Mouse (Mus musculus) layer of hippocampus, adult 6 months (tissue): Measurements from ENCODE around the gene Kat2b. TPM values are rescaled to one million over a fixed set of nuclear protein-coding genes. Genes with fewer than 3 reads are reported as not detected.

Source experiments
- long read RNA-seq, 2 experiments: library from polyadenylated mRNA; unstranded; transcript quantifications; one replicate each; pipeline ENCODE4 v2.0.0; 2019 to 2020
- polyA plus RNA-seq: library from polyadenylated mRNA; unstranded; fragments of <200 nt; fragmentation: Nextera tagmentation; gene quantifications from 2 replicates; pipeline ENCODE4 v1.2.3, GENCODE M21; 2021

The Kat2b gene
- polyA plus RNA-seq: 1.9 and 2.5 TPM in 2 replicates
- long read RNA-seq, experiment 1, partial matches to known transcripts: 3 of 8 reads
- long read RNA-seq, experiment 1, other reads (novel, unspliced or antisense): 5 of 8 reads
- long read RNA-seq, experiment 2, full-length matches to known transcripts: 9 of 20 reads
- long read RNA-seq, experiment 2, partial matches to known transcripts: 7 of 20 reads
- long read RNA-seq, experiment 2, other reads (novel, unspliced or antisense): 4 of 20 reads

DNA sequence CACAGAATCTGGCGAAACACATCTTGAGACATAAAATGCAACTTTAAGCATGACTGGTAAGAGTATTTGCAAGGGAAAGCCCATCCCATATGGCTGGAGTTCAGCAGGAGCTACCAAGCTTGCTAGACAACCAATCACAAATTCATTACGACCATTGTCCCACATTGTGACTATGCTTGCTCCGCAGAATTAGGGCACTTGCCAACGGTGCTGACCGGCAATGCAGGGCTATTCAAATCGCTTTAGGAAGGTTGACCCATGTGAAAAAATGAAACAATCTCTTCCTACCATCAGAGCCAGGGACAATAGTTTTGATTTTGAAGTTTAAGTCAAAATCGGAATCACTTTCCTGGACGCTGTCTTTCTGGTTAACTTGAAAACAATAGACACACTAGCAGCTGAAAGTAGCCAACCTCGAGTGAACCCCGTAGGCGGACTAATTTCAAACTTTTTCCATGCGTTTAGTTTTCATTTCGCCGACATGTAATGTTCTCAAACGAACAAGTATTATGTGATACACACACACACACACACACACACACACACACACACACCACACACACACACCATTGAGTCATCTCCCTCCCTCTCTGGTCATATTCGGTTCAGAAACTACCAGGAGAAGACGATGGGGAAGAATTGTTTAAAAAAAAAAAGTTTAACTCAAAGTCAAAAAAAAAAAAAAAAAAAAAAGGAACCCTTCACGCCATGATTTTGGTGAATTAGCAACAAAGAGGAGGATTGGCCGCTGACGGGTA, at the start of gene Kat2b:
Gene Kat2b, plus strand, starts transcription at position 701 of the 758 bp plus-strand sequence.

GRCm38 (mm10) chr17:53539351-53539750, 27.3 kb upstream of the Kat2b start, which contains the start of gene Pp2d1:
Gene Pp2d1 (minus strand): TSS chr17:53539451.

DNA sequence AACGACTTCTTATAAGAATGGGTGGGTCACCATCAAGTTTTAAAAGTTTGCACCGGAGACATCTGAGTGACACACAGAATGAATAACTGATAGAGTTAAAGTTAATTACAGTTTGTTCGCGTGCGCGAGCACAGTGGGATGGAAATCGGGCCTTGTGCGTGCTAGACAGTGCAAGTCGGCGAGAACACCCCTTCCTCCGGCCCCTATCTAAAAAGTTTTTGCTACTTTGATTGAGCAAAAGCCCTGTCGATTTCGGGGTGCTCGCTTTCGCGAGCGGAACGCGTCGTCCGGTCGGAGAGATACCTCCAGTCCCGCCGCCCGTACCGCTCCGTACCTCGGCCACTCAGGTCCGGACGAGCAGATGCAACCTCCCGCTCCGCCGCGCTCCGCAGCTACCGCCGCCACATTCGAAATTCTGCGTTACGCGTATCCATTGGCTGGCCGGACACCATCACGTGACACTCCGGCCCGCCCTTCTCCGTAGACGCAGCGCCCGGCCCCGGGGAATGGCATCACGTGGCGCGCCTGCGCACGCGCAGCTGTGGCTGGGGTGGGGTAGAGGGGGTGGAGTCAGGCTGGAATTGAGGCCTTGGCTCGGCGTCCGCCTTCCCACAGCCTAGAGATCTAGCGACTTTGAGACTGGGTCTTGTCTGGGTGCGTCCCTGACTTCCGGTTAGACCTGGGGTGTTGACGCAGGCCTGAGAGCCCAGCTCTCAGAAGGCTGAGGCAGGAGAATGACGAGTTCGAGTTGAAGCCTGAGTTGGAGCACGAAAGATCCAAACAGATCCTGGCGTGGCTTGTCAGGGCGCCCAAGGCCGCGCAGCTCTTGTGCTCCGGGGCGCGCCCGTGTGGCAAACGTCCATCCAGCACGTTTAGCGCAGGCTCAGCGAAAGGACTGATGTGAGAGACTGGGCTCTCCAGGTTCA, 122.5 kb downstream of the Kat2b start, which contains the start of gene Sgo1:
Gene Sgo1, minus strand, starts transcription at position 457 of the 926 bp plus-strand sequence.

Other genes starting within 250 kb of the Kat2b start
- gene Efhb, start 103.5 kb upstream of the Kat2b start, polyA plus RNA-seq: 0.40 and 0.49 TPM in 2 replicates
- gene Rab5a, start 87.6 kb upstream of the Kat2b start, polyA plus RNA-seq: 68.9 and 75.0 TPM in 2 replicates
- 0.09 and 0.14 TPM in 2 replicates for gene Pp2d1, start 27.4 kb upstream of the Kat2b start, polyA plus RNA-seq
- gene Sgo1, start 122.5 kb downstream of the Kat2b start, polyA plus RNA-seq: 0.24 and 0.33 TPM in 2 replicates